In genomic region chr5:149052421-149053338, GRCm38 (mm10) we compare ENCODE assay signal across 8 mouse cellular contexts. TPM values are rescaled to one million over a fixed set of nuclear protein-coding genes. Genes with fewer than 3 reads are reported as not detected.
A peak's percentile ranks its signal among the peaks of the same experiment; 100 is the strongest.
DNase-seq lines count a peak whose midpoint lies in the region; ATAC-seq and TF ChIP-seq lines count a peak whose summit lies in the region.

No protein-coding gene starts in this region.

- ATAC-seq in erythroblast, adult 5-6 weeks (replicated peaks; ENCODE audit: low FRiP score, poor library complexity, severe bottlenecking), result peak; percentile 97
- ATAC-seq in kidney, embryonic 15.5 days (replicated peaks; ENCODE audit: low FRiP score), result peak; percentile 98

- under 1% methylated on average over 109 of the region's 110 CpGs for WGBS in heart, embryonic 10.5 days
- under 1% methylated on average over 103 of the region's 110 CpGs for WGBS in kidney, embryonic 15.5 days

- peaks cover 17% of the 10 kb centered on the region for H3K36me3 ChIP-seq in heart, embryonic 10.5 days
- H3K36me3 ChIP-seq in kidney, embryonic 15.5 days, result peaks cover 16% of the 10 kb centered on the region
- H3K36me3 ChIP-seq in myocyte (ENCODE audit: control insufficient read depth, insufficient read depth), result peaks cover 17% of the 10 kb centered on the region
- peaks cover 2% of the 10 kb centered on the region; the same call in 1 of the 2 replicates for H3K36me3 ChIP-seq in splenic B cell, adult 2 months (ENCODE audit: control insufficient read depth, insufficient read depth, low read length, poor library complexity, severe bottlenecking)

- no peaks in the 10 kb centered on the region for H3K27me3 ChIP-seq in heart, embryonic 10.5 days (ENCODE audit: insufficient read depth, poor library complexity, severe bottlenecking)
- H3K27me3 ChIP-seq in kidney, embryonic 15.5 days, result no peaks in the 10 kb centered on the region
- H3K27me3 ChIP-seq in myocyte (ENCODE audit: control insufficient read depth, insufficient read depth, insufficient read length), result no peaks in the 10 kb centered on the region
- H3K27me3 ChIP-seq in splenic B cell, adult 2 months (ENCODE audit: control insufficient read depth, insufficient read depth, low read length, poor library complexity, severe bottlenecking), result no peaks in the 10 kb centered on the region

- H3K4me1 ChIP-seq in heart, embryonic 10.5 days, result peaks cover 9% of the 10 kb centered on the region; the same call in 1 of the 2 replicates
- H3K4me1 ChIP-seq in kidney, embryonic 15.5 days, result peaks cover 23% of the 10 kb centered on the region

- peak overlapping the region; percentile 81 for H3K4me3 ChIP-seq in heart, embryonic 10.5 days
- peak overlapping the region; percentile 63 for H3K4me3 ChIP-seq in kidney, embryonic 15.5 days (replicated peaks)
- H3K4me3 ChIP-seq in myocyte, result peak overlapping the region; percentile 41

- peak overlapping the region; percentile 86 for H3K9ac ChIP-seq in kidney, embryonic 15.5 days

- peak overlapping the region; percentile 99 for H3K27ac ChIP-seq in heart, embryonic 10.5 days
- H3K27ac ChIP-seq in kidney, embryonic 15.5 days, result peak overlapping the region; percentile 98

- H3ac ChIP-seq in myocyte (ENCODE audit: control insufficient read depth, insufficient read length), result peak overlapping the region; percentile 99

- no peaks in the 10 kb centered on the region for H3K9me3 ChIP-seq in heart, embryonic 10.5 days
- no peaks in the 10 kb centered on the region for H3K9me3 ChIP-seq in kidney, embryonic 15.5 days (replicated peaks)

- peak; percentile 91 for TF ChIP-seq POLR2A in myocyte (IDR thresholded peaks at IDR 0.05; ENCODE audit: insufficient read length, low read depth)

- H3K79me2 ChIP-seq in myocyte (ENCODE audit: control insufficient read depth, insufficient read depth), result peaks cover 23% of the 10 kb centered on the region

- H3K4me2 ChIP-seq in kidney, embryonic 15.5 days, result peak overlapping the region; percentile 95
- H3K4me2 ChIP-seq in myocyte (ENCODE audit: low read depth), result no peak overlapping the region

- DNase-seq in B cell, adult 2 months, result peak; percentile 94 to 95
- DNase-seq in brain, adult 2 months (ENCODE audit: low read depth, low spot score), result peak; percentile 100
- DNase-seq in heart, embryonic 10.5 days (ENCODE audit: low spot score), result peak; percentile 100
- DNase-seq in liver, result peak; percentile 99
- DNase-seq in splenic B cell, adult 2 months (ENCODE audit: low read depth, low spot score), result peak; percentile 98

TF ChIP-seq in myocyte, 11 proteins besides CTCF, POLR2A, EP300 and RAD21:
- TF ChIP-seq REST (IDR thresholded peaks at IDR 0.05; ENCODE audit: insufficient read depth, insufficient read length) (peak; percentile 17), POLR2AphosphoS2 (IDR thresholded peaks at IDR 0.05; ENCODE audit: insufficient read length, low read depth) (peak; percentile 83), MYOD1 (IDR thresholded peaks at IDR 0.05; ENCODE audit: control insufficient read depth in 1 of 3, insufficient read length in 2 of 3, low read depth in 2 of 3) (peak in 2 of 3 experiments; percentile 79 to 85), TCF12 (IDR thresholded peaks at IDR 0.05; ENCODE audit: insufficient read depth, poor library complexity, severe bottlenecking) (no peak), E2F4 (IDR thresholded peaks at IDR 0.05; ENCODE audit: insufficient read depth) (peak; percentile 98), MYOG (IDR thresholded peaks at IDR 0.05; ENCODE audit: control insufficient read depth in 1 of 3, insufficient read depth in 1 of 3, insufficient read length in 2 of 3, low read depth in 2 of 3) (peak; percentile 11 to 84 (median 71))

RNA-seq across cellular contexts. Expression of gene Gm42791, which starts 57.7 kb away (rescaled TPM):
- 1.9 TPM in 1 of 2 replicates, not detected in the other for total RNA-seq in erythroblast, adult 5-6 weeks (2015; ENCODE audit: low replicate concordance)
- 14.2 TPM in 1 of 2 replicates, not detected in the other for total RNA-seq in erythroblast, adult 5-6 weeks (2017; ENCODE audit: low replicate concordance)
- polyA plus RNA-seq in heart, embryonic 10.5 days (2016; fragmentation: Nextera tagmentation; extraction: Ambion mirVana), result 0.57 and 2.6 TPM in 2 replicates
- 3.2 TPM in 1 of 2 replicates, not detected in the other for polyA plus RNA-seq in kidney, embryonic 15.5 days (2015; fragmentation: Nextera tagmentation; extraction: Ambion mirVana)
- 0.11 TPM for polyA plus RNA-seq in myocyte (2012; fragmentation: generic; extraction: Trizol)

Comparison
In these comparisons a context has a peak if more than half of its experiments do, and no peak if none do; other contexts are left out.
1. Peak in every context shown above with its lines: DNase-seq, ATAC-seq, H3K4me3 ChIP-seq and H3K27ac ChIP-seq.